Mouse (Mus musculus) frontal cortex, adult (tissue): ENCODE measurements around the gene Efna2.
"Not testable (repeated sequence)": the region's sequence is repeated elsewhere in the genome, so short reads cannot be mapped to it uniquely, and the experiment has no call there.

Source experiments
- ATAC-seq: cut with Nextera tagmentation; 2 replicates; pipeline ENCODE4 v1.9.2; 2017; ENCODE audit warnings: mild to moderate bottlenecking, moderate library complexity, mixed read lengths; ENCODE audit not compliant: low TSS enrichment

The Efna2 gene

GRCm38 (mm10) chr10:80154384-80154783 lies 24.9 kb upstream of the Efna2 start:
- ATAC-seq, result no peak

- ATAC-seq, result no peak
Observed at GRCm38 (mm10) chr10:80155277-80155676, 24.0 kb upstream of the Efna2 start.

- no peak for ATAC-seq
Observed at GRCm38 (mm10) chr10:80156002-80156751, 23.1 kb upstream of the Efna2 start.

GRCm38 (mm10) chr10:80156752-80157053 lies 22.6 kb upstream of the Efna2 start:
- ATAC-seq, result no peak

- 0 out of 2 replicates have a peak, but pooled peaks have one; percentile 0 for ATAC-seq
Observed at GRCm38 (mm10) chr10:80157141-80157929, 21.9 kb upstream of the Efna2 start.

GRCm38 (mm10) chr10:80158307-80158986 lies 20.8 kb upstream of the Efna2 start:
- no peak for ATAC-seq

- no peak for ATAC-seq
Observed at GRCm38 (mm10) chr10:80159021-80159560, 20.2 kb upstream of the Efna2 start.

- peak; percentile 72 for ATAC-seq
Observed at GRCm38 (mm10) chr10:80159561-80160454, 19.5 kb upstream of the Efna2 start.

- no peak for ATAC-seq
Observed at GRCm38 (mm10) chr10:80160455-80161371, 18.6 kb upstream of the Efna2 start.

- ATAC-seq, result no peak
Observed at GRCm38 (mm10) chr10:80161522-80162242, 17.6 kb upstream of the Efna2 start.

GRCm38 (mm10) chr10:80162243-80162608 lies 17.1 kb upstream of the Efna2 start:
- ATAC-seq, result no peak

- no peak for ATAC-seq
Observed at GRCm38 (mm10) chr10:80162716-80163299, 16.5 kb upstream of the Efna2 start.

GRCm38 (mm10) chr10:80163721-80164120 lies 15.6 kb upstream of the Efna2 start:
- no peak for ATAC-seq

GRCm38 (mm10) chr10:80164161-80164997 lies 14.9 kb upstream of the Efna2 start:
- ATAC-seq, result no peak; the same call in 1 of the 2 replicates

- peak; percentile 48 for ATAC-seq
Observed at GRCm38 (mm10) chr10:80164998-80165344, 14.3 kb upstream of the Efna2 start.

- peak; percentile 17; the same call in 1 of the 2 replicates for ATAC-seq
Observed at GRCm38 (mm10) chr10:80165392-80166128, 13.7 kb upstream of the Efna2 start, which contains the start of gene Cirbp. TSS of gene Cirbp (plus strand) at chr10:80165985.

- not testable (repeated sequence) for ATAC-seq
Observed at GRCm38 (mm10) chr10:80166136-80166535, 13.1 kb upstream of the Efna2 start.
